Mouse (Mus musculus) lung, embryonic 16.5 days (tissue): ENCODE measurements around the gene Banf1. TPM values are rescaled to one million over a fixed set of nuclear protein-coding genes. Genes with fewer than 3 reads are reported as not detected.

Experiments used
- ATAC-seq: fragments of 200-750 bp; cut with Nextera tagmentation; 2 replicates; pipeline ENCODE4 v1.8.0; 2017; ENCODE audit warnings: low read depth, mild to moderate bottlenecking, moderate library complexity
- H3K27ac ChIP-seq: fragments of 300-500 bp; sonication (generic); 2 replicates; pipeline ENCODE4 v1.5.1; 2014; ENCODE audit warnings: mild to moderate bottlenecking, control low read depth, low read length
- H3K27me3 ChIP-seq: fragments of 300-500 bp; sonication (generic); 2 replicates; pipeline ENCODE4 v1.6.1; 2014; ENCODE audit warnings: low read depth, low read length, mixed read lengths; ENCODE audit not compliant: control insufficient read depth, insufficient read depth
- H3K36me3 ChIP-seq: fragments of 300-500 bp; sonication (generic); 2 replicates; pipeline ENCODE4 v1.6.1; 2014; ENCODE audit warnings: low read length; ENCODE audit not compliant: control insufficient read depth, insufficient read depth
- H3K4me1 ChIP-seq: fragments of 300-500 bp; sonication (generic); replicated peaks from 2 replicates; pipeline ENCODE4 v1.6.1; 2014; ENCODE audit warnings: low read length, mixed read lengths; ENCODE audit not compliant: control insufficient read depth, insufficient read depth
- H3K4me2 ChIP-seq: fragments of 300-500 bp; sonication (generic); 2 replicates; pipeline ENCODE4 v1.6.1; 2014; ENCODE audit warnings: low read depth, low read length, control low read depth
- H3K4me3 ChIP-seq: fragments of 300-500 bp; sonication (generic); 2 replicates; pipeline ENCODE4 v1.5.1; 2014; ENCODE audit warnings: mild to moderate bottlenecking, low read length, control low read depth
- H3K9ac ChIP-seq: fragments of 300-500 bp; sonication (generic); 2 replicates; pipeline ENCODE4 v1.6.1; 2014; ENCODE audit warnings: low read length, control low read depth
- H3K9me3 ChIP-seq: fragments of 300-500 bp; sonication (generic); 2 replicates; pipeline ENCODE4 v1.6.1; 2016; ENCODE audit warnings: low read length; ENCODE audit not compliant: control insufficient read depth
- WGBS: fragments of 180-500 bp; shearing (Covaris S2); extraction: QIAGEN DNeasy Blood & Tissue Kit; methylation state at CpG from one replicate; pipeline ENCODE4 v1.1.7; 2014; 5-methylcytosine and 5-hydroxymethylcytosine counted together
- polyA plus RNA-seq: library from polyadenylated mRNA; unstranded; fragments of >200 nt; fragmentation: Nextera tagmentation; extraction: Ambion mirVana; gene quantifications from 2 replicates; pipeline ENCODE4 v1.2.1, GENCODE M21; 2015

Gene Banf1
- polyA plus RNA-seq, 1 experiment from 2014 or later, result 448 TPM

DNA sequence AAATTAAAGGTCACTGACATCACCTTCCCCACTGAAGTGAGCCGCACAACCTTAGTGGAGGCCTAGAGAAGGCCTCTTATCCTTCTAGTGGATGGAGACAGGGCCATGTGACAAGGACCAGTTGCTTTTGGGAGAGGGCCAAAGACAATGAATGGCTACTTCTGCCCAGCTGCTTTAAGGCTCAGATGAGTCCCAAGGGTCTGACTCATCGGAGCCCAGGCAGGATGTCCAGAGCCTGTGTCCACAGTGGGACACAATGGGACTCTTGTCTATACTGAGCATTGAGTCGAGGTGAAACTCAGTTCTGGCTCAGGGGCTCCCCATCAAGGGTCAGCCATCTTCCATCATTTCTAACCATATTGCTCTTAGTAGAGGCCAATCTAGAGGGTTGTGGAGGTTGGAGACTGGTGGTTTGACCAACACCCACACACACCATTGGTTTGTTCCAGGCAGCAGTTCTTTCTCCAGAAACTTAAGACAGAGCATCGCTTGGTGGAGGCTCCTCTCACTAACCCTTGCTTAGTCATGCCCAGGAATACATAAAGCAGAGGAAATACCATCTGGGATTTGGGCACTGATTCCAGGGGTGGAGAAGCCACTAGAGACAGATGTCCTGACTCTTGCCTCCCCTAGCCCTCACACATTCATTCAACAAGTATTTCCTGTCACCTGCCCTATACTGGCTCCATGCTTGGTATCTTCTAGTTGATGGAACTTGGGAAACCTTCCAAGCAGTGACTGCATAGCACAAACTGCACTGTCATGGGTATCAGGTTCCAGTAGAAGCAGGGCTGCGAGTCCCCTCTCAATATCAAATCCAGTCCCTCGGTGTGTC is 21.5 kb downstream of the Banf1 start:
- Histone ChIP-seq H3K27me3 (no peaks in the 10 kb centered on the region), H3K9ac (no peak overlapping the region), H3K4me2 (no peak overlapping the region), H3K36me3 (no peaks in the 10 kb centered on the region), H3K27ac (no peak overlapping the region), H3K9me3 (no peaks in the 10 kb centered on the region), H3K4me1 (no peaks in the 10 kb centered on the region; the same call in 1 of the 2 replicates), H3K4me3 (no peak overlapping the region)
- ATAC-seq, result no peak; the same call in 1 of the 2 replicates
- WGBS, result 68% methylated on average over 6 of the region's 6 CpGs

DNA sequence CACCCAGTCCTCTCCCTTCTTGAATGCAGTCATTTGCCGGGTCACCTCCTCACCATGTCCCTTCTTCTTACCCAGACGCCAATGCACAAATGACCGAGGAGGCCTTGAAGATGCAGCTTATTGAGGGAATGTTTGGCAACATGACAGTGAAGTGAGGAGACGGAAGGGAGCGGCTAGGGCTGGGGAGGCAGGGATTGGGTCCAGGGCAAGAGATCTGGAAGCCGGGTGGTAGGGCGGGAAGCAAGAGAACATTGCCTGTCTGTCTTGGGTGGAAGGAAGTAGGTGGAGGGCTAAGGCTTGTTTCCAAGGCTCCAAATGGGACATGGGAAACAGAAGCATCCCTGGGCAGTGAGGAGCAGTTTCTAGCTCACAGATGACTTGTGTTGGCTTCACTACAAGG is 25.6 kb downstream of the Banf1 start:
- Histone ChIP-seq H3K27me3 (no peaks in the 10 kb centered on the region), H3K4me1 (no peaks in the 10 kb centered on the region), H3K27ac (no peak overlapping the region), H3K4me3 (no peak overlapping the region), H3K9me3 (no peaks in the 10 kb centered on the region), H3K9ac (no peak overlapping the region), H3K36me3 (no peaks in the 10 kb centered on the region), H3K4me2 (no peak overlapping the region)
- 89% methylated on average over 7 of the region's 7 CpGs for WGBS
- ATAC-seq, result no peak

DNA sequence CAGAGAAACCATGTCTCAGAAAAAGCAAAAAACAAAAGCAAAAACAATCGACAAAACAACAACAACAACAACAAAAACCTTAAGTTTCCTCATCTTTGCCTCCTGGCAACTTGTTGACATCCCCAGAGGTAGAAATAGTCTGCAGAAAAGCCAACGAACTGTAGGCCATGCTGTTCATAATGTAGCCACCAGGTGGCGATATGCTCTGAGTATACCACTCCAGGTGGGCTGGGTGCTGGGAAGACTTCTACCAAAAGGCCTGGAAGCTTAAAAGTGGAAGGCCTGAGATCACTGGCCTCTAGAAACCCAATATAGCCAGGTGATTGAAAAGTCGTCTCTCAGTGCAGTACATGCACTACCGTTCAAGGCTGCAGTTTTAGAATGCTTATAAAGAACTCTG is 29.0 kb downstream of the Banf1 start:
- Histone ChIP-seq H3K4me1 (no peaks in the 10 kb centered on the region), H3K4me2 (no peak overlapping the region), H3K9ac (no peak overlapping the region), H3K9me3 (no peaks in the 10 kb centered on the region), H3K27me3 (no peaks in the 10 kb centered on the region), H3K4me3 (no peak overlapping the region), H3K36me3 (no peaks in the 10 kb centered on the region), H3K27ac (no peak overlapping the region)
- WGBS, result 17% methylated on average over 5 of the region's 5 CpGs
- ATAC-seq, result no peak

DNA sequence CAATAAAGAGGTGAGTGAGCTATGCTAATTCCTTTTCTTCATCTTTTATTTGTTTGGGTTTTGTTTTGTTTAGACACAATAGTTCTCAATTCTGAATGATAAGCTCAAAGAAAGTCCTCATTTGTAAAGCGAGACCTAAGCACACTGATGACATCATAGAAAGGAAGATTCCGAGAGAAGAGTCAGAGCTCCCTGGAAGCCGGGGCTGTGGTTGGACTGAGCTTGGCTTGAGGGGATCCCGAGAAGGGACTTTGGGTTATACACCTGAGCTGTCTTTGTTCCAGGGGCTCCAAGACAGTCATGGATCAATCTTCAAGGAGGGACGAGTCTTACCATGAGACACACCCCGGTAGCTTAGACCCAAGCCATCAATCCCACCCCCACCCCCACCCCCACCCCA is 31.5 kb downstream of the Banf1 start, which contains the start of gene Catsper1:
Gene Catsper1, plus strand, starts transcription at position 301 of the 400 bp plus-strand sequence.
- no peak for ATAC-seq
- Histone ChIP-seq H3K27me3 (no peaks in the 10 kb centered on the region), H3K9ac (no peak within 1 kb of the TSS), H3K36me3 (no peaks in the 10 kb centered on the region), H3K4me1 (no peaks in the 10 kb centered on the region), H3K27ac (no peak within 1 kb of the TSS), H3K9me3 (no peaks in the 10 kb centered on the region), H3K4me2 (no peak within 1 kb of the TSS), H3K4me3 (no peak within 1 kb of the TSS)
- WGBS, result 85% methylated on average over 6 of the region's 6 CpGs

DNA sequence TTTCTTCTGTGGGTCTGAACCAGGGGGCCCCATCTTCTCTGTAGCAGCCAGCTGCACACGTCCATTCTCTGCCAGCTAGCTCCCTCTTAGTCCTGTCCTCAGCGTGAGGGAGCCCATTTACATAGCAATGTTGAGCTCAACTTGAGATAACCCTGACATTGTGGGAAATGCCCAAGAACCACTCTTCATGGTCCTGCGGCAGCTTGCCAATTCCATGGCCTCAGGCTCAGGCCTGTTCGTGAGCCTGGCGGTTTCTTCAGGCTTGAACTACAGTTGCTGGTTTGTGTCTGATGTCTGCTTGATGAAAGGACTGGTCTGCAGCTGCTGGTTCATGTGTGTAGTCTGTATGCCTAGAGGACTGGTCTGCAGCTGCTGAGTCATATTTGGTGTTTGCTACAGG is 32.2 kb downstream of the Banf1 start:
- Histone ChIP-seq H3K4me1 (no peaks in the 10 kb centered on the region), H3K27ac (no peak overlapping the region), H3K4me2 (no peak overlapping the region), H3K36me3 (no peaks in the 10 kb centered on the region), H3K9ac (no peak overlapping the region), H3K27me3 (no peaks in the 10 kb centered on the region), H3K9me3 (no peaks in the 10 kb centered on the region), H3K4me3 (no peak overlapping the region)
- no peak for ATAC-seq
- 43% methylated on average over 5 of the region's 5 CpGs for WGBS

DNA sequence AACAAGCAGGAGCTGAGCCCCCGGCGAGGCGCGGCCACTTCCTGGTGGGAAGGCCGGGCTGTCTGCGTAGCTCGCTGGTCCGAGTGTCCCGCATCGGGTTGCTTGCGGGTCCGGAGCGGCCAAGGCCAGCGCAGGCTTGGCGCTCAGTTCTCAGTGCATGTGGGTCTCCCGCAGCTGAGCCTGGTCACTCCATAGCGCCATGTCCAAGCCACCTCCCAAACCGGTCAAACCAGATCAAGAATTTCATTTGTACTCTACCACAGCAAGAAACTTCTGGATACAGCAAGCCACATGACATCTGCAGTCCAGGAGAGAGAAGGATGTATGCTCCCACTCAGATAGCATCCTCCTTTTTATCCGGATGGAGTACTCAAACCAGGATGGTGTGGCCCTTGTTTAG is 39.0 kb downstream of the Banf1 start:
- H3K9me3 ChIP-seq, result no peaks in the 10 kb centered on the region
- WGBS, result 56% methylated on average over 19 of the region's 19 CpGs
- no peak overlapping the region for H3K4me3 ChIP-seq
- peak; percentile 66 for ATAC-seq
- no peaks in the 10 kb centered on the region for H3K27me3 ChIP-seq
- H3K36me3 ChIP-seq, result no peaks in the 10 kb centered on the region
- H3K27ac ChIP-seq, result no peak overlapping the region
- no peak overlapping the region; the same call in 1 of the 2 replicates for H3K9ac ChIP-seq
- no peaks in the 10 kb centered on the region for H3K4me1 ChIP-seq
- 0 out of 2 replicates have a peak overlapping the region, but pooled peaks have one; percentile 23 for H3K4me2 ChIP-seq

DNA sequence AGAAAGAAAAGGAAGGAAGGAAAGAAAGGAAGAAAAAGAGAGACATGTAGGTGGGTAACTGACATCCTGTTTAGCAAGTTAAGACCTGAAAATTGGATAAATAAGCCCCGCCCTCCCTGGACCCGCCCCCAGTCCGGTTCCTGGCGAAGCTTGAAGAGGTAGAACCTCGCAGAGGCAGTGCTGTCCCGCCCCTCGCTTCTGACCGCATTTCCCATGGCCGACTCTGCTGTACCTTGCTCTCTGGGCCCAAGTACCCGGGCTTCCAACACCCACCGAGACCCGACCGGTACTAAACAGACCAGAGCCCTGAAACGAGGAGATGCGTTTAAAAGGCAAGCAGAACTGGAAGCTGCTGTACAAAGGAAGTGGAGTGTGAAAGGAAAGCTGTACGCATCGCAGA is 43.2 kb downstream of the Banf1 start:
- no peak overlapping the region for H3K9ac ChIP-seq
- H3K36me3 ChIP-seq, result no peaks in the 10 kb centered on the region
- WGBS, result 50% methylated on average over 17 of the region's 17 CpGs
- no peak for ATAC-seq
- no peaks in the 10 kb centered on the region for H3K9me3 ChIP-seq
- no peak overlapping the region for H3K4me3 ChIP-seq
- H3K4me1 ChIP-seq, result no peaks in the 10 kb centered on the region
- no peaks in the 10 kb centered on the region for H3K27me3 ChIP-seq
- H3K27ac ChIP-seq, result no peak overlapping the region
- H3K4me2 ChIP-seq, result no peak overlapping the region

Other genes starting within 250 kb of the Banf1 start
- gene Klc2, start 248.6 kb downstream of the Banf1 start, polyA plus RNA-seq, result 14.6 and 17.0 TPM in 2 replicates
- 16.5 and 21.0 TPM in 2 replicates for gene Pacs1, start 94.0 kb downstream of the Banf1 start, polyA plus RNA-seq
- 322 TPM in 2 replicates for gene Sf3b2, start 71.7 kb downstream of the Banf1 start, polyA plus RNA-seq
- gene Gal3st3, start 68.8 kb downstream of the Banf1 start, polyA plus RNA-seq, result 1.4 and 2.0 TPM in 2 replicates
- not detected in 2 replicates for gene Catsper1, start 31.4 kb downstream of the Banf1 start, polyA plus RNA-seq
- 0.67 and 1.4 TPM in 2 replicates for gene Cst6, start 17.6 kb downstream of the Banf1 start, polyA plus RNA-seq
- gene Eif1ad, start 427 bp downstream of the Banf1 start, polyA plus RNA-seq, result 49.4 and 50.1 TPM in 2 replicates
- gene Sart1, start 21.5 kb upstream of the Banf1 start, polyA plus RNA-seq, result 67.4 and 69.7 TPM in 2 replicates
- 1.3 and 1.5 TPM in 2 replicates for gene Tsga10ip, start 35.4 kb upstream of the Banf1 start, polyA plus RNA-seq
- gene Drap1, start 57.8 kb upstream of the Banf1 start, polyA plus RNA-seq, result 263 and 265 TPM in 2 replicates
- 20.7 and 28.3 TPM in 2 replicates for gene AI837181, start 58.0 kb upstream of the Banf1 start, polyA plus RNA-seq
- gene Fosl1, start 80.4 kb upstream of the Banf1 start, polyA plus RNA-seq, result not detected in 2 replicates
- gene Ccdc85b, start 90.7 kb upstream of the Banf1 start, polyA plus RNA-seq, result 7.5 and 7.7 TPM in 2 replicates
- 111 and 119 TPM in 2 replicates for gene Fibp, start 93.4 kb upstream of the Banf1 start, polyA plus RNA-seq
- 2.2 and 3.8 TPM in 2 replicates for gene Ctsw, start 101.3 kb upstream of the Banf1 start, polyA plus RNA-seq
- 197 and 200 TPM in 2 replicates for gene Efemp2, start 106.8 kb upstream of the Banf1 start, polyA plus RNA-seq
- gene Mus81, start 121.2 kb upstream of the Banf1 start, polyA plus RNA-seq, result 45.7 and 51.4 TPM in 2 replicates
- gene Cfl1, start 123.3 kb upstream of the Banf1 start, polyA plus RNA-seq, result 2,553 and 2,793 TPM in 2 replicates
- not detected in 2 replicates for gene 1700020D05Rik, start 136.6 kb upstream of the Banf1 start, polyA plus RNA-seq
- gene Snx32, start 143.4 kb upstream of the Banf1 start, polyA plus RNA-seq, result 7.4 and 7.7 TPM in 2 replicates
- gene Ovol1, start 193.5 kb upstream of the Banf1 start, polyA plus RNA-seq, result 2.6 and 3.7 TPM in 2 replicates
- gene Ap5b1, start 200.9 kb upstream of the Banf1 start, polyA plus RNA-seq, result 6.1 and 7.0 TPM in 2 replicates
- gene Rnaseh2c, start 234.7 kb upstream of the Banf1 start, polyA plus RNA-seq, result 131 and 159 TPM in 2 replicates
- gene Kat5, start 243.1 kb upstream of the Banf1 start, polyA plus RNA-seq, result 55.1 and 57.3 TPM in 2 replicates